Mouse (Mus musculus) hindbrain, embryonic 16.5 days (tissue): Measurements from ENCODE around the gene Kdm4c. TPM values are rescaled to one million over a fixed set of nuclear protein-coding genes. Genes with fewer than 3 reads are reported as not detected.
"Not testable (repeated sequence)": the region's sequence is repeated elsewhere in the genome, so short reads cannot be mapped to it uniquely, and the experiment has no call there.

Experiments used
- ATAC-seq: fragments of 200-750 bp; cut with Nextera tagmentation; 2 replicates; pipeline ENCODE4 v1.8.0; 2017; ENCODE audit warnings: moderate TSS enrichment, moderate library complexity
- H3K27ac ChIP-seq: fragments of 300-500 bp; sonication (generic); 2 replicates; pipeline ENCODE4 v1.5.1; 2014; ENCODE audit warnings: low read depth, mild to moderate bottlenecking, control low read depth, low read length, moderate library complexity
- H3K27me3 ChIP-seq: fragments of 300-500 bp; sonication (generic); replicated peaks from 2 replicates; pipeline ENCODE4 v1.6.1; 2014; ENCODE audit warnings: low read length; ENCODE audit not compliant: control insufficient read depth, insufficient read depth
- H3K36me3 ChIP-seq: fragments of 300-500 bp; sonication (generic); 2 replicates; pipeline ENCODE4 v1.6.1; 2014; ENCODE audit warnings: mild to moderate bottlenecking, low read length, moderate library complexity, mixed read lengths; ENCODE audit not compliant: control insufficient read depth, insufficient read depth
- H3K4me1 ChIP-seq: fragments of 300-500 bp; sonication (generic); 2 replicates; pipeline ENCODE4 v1.6.1; 2014; ENCODE audit warnings: low read depth, low read length; ENCODE audit not compliant: control insufficient read depth, insufficient read depth
- H3K4me2 ChIP-seq: fragments of 300-500 bp; sonication (generic); 2 replicates; pipeline ENCODE4 v1.6.1; 2014; ENCODE audit warnings: mild to moderate bottlenecking, low read length, control low read depth, moderate library complexity
- H3K4me3 ChIP-seq: fragments of 300-500 bp; sonication (generic); 2 replicates; pipeline ENCODE4 v1.5.1; 2014; ENCODE audit warnings: mild to moderate bottlenecking, low read length, control low read depth, moderate library complexity
- H3K9ac ChIP-seq: fragments of 300-500 bp; sonication (generic); 2 replicates; pipeline ENCODE4 v1.6.1; 2014; ENCODE audit warnings: low read depth, mild to moderate bottlenecking, control low read depth, low read length, moderate library complexity
- H3K9me3 ChIP-seq: fragments of 300-500 bp; sonication (generic); 2 replicates; pipeline ENCODE4 v1.6.1; 2014; ENCODE audit warnings: mild to moderate bottlenecking, low read length, moderate library complexity; ENCODE audit not compliant: control insufficient read depth
- WGBS: fragments of 180-500 bp; shearing (Covaris S2); extraction: QIAGEN DNeasy Blood & Tissue Kit; methylation state at CpG from one replicate; pipeline ENCODE4 v1.1.7; 2014; 5-methylcytosine and 5-hydroxymethylcytosine counted together
- polyA plus RNA-seq: library from polyadenylated mRNA; unstranded; fragments of >200 nt; fragmentation: Nextera tagmentation; extraction: Ambion mirVana; gene quantifications from 2 replicates; pipeline ENCODE4 v1.2.1, GENCODE M21; 2015

Kdm4c gene
- polyA plus RNA-seq = 14.8 and 15.1 TPM in 2 replicates

GRCm38 (mm10) chr4:74242176-74242575 lies at the start of gene Kdm4c:
Gene Kdm4c (plus strand): TSS chr4:74242497.
- Histone ChIP-seq H3K4me2 (no peak within 1 kb of the TSS), H3K27me3 (no peaks in the 10 kb centered on the region), H3K4me3 (no peak within 1 kb of the TSS), H3K4me1 (no peaks in the 10 kb centered on the region), H3K9ac (no peak within 1 kb of the TSS), H3K9me3 (no peaks in the 10 kb centered on the region), H3K36me3 (no peaks in the 10 kb centered on the region), H3K27ac (no peak within 1 kb of the TSS)
- 65% methylated on average over 1 of the region's 1 CpGs for WGBS
- no peak for ATAC-seq

- Histone ChIP-seq H3K4me2 (no peak overlapping the region), H3K27ac (no peak overlapping the region)
- ATAC-seq = no peak
Measured at GRCm38 (mm10) chr4:74201281-74201811, 41.0 kb upstream of the Kdm4c start.

GRCm38 (mm10) chr4:74221780-74222179 lies 20.5 kb upstream of the Kdm4c start:
- 78% methylated on average over 1 of the region's 1 CpGs for WGBS
- not testable (repeated sequence) for H3K36me3 ChIP-seq, H3K27me3 ChIP-seq, H3K4me3 ChIP-seq, ATAC-seq, H3K4me2 ChIP-seq, H3K9ac ChIP-seq, H3K27ac ChIP-seq, H3K9me3 ChIP-seq, H3K4me1 ChIP-seq

More at GRCm38 (mm10) chr4:74201281-74201811, 41.0 kb upstream of the Kdm4c start:
- Histone ChIP-seq H3K9me3 (no peaks in the 10 kb centered on the region), H3K9ac (no peak overlapping the region), H3K36me3 (no peaks in the 10 kb centered on the region), H3K4me1 (no peaks in the 10 kb centered on the region), H3K4me3 (no peak overlapping the region), H3K27me3 (no peaks in the 10 kb centered on the region)

GRCm38 (mm10) chr4:74222360-74222759 lies 19.9 kb upstream of the Kdm4c start:
- H3K36me3 ChIP-seq = no peaks in the 10 kb centered on the region
- H3K27ac ChIP-seq = no peak overlapping the region
- no peak overlapping the region for H3K4me3 ChIP-seq
- no peaks in the 10 kb centered on the region for H3K27me3 ChIP-seq
- H3K4me1 ChIP-seq = no peaks in the 10 kb centered on the region
- no peaks in the 10 kb centered on the region for H3K9me3 ChIP-seq
- no peak overlapping the region for H3K9ac ChIP-seq
- H3K4me2 ChIP-seq = no peak overlapping the region
- 42% methylated on average over 3 of the region's 3 CpGs for WGBS
- ATAC-seq = no peak

GRCm38 (mm10) chr4:74224210-74224609 lies 18.1 kb upstream of the Kdm4c start:
- Histone ChIP-seq H3K27ac (no peak overlapping the region), H3K9me3 (no peaks in the 10 kb centered on the region), H3K4me3 (no peak overlapping the region), H3K27me3 (no peaks in the 10 kb centered on the region), H3K36me3 (no peaks in the 10 kb centered on the region), H3K4me2 (no peak overlapping the region), H3K9ac (no peak overlapping the region), H3K4me1 (no peaks in the 10 kb centered on the region)
- 69% methylated on average over 2 of the region's 2 CpGs for WGBS
- ATAC-seq = no peak

- Histone ChIP-seq H3K9ac (no peak overlapping the region), H3K9me3 (no peaks in the 10 kb centered on the region), H3K4me1 (no peaks in the 10 kb centered on the region), H3K4me3 (no peak overlapping the region), H3K36me3 (no peaks in the 10 kb centered on the region), H3K27me3 (no peaks in the 10 kb centered on the region), H3K27ac (no peak overlapping the region), H3K4me2 (no peak overlapping the region)
- peak; percentile 41 for ATAC-seq
- WGBS = 79% methylated on average over 4 of the region's 4 CpGs
Measured at GRCm38 (mm10) chr4:74230994-74231393, 11.3 kb upstream of the Kdm4c start.

- Histone ChIP-seq H3K9me3 (no peaks in the 10 kb centered on the region), H3K27me3 (no peaks in the 10 kb centered on the region), H3K4me2 (no peak overlapping the region), H3K36me3 (no peaks in the 10 kb centered on the region), H3K4me3 (no peak overlapping the region), H3K27ac (no peak overlapping the region), H3K4me1 (no peaks in the 10 kb centered on the region), H3K9ac (no peak overlapping the region)
- ATAC-seq = peak; percentile 62
- 71% methylated on average over 5 of the region's 5 CpGs for WGBS
Measured at GRCm38 (mm10) chr4:74231405-74231804, 10.9 kb upstream of the Kdm4c start.

- 0 out of 2 replicates have a peak, but pooled peaks have one; percentile 46 for ATAC-seq
Measured at GRCm38 (mm10) chr4:74233534-74233933, 8.8 kb upstream of the Kdm4c start.

GRCm38 (mm10) chr4:74251348-74252244 lies 9.3 kb downstream of the Kdm4c start:
- Histone ChIP-seq H3K36me3 (no peaks in the 10 kb centered on the region), H3K27ac (peak overlapping the region; percentile 88), H3K27me3 (no peaks in the 10 kb centered on the region), H3K4me3 (peak overlapping the region; percentile 84), H3K4me1 (peaks cover 6% of the 10 kb centered on the region), H3K9ac (peak overlapping the region; percentile 88), H3K9me3 (no peaks in the 10 kb centered on the region), H3K4me2 (peak overlapping the region; percentile 78)
- ATAC-seq = peak; percentile 98
- WGBS = under 1% methylated on average over 58 of the region's 68 CpGs

More at GRCm38 (mm10) chr4:74233534-74233933, 8.8 kb upstream of the Kdm4c start:
- no peak overlapping the region for H3K4me2 ChIP-seq
- H3K4me1 ChIP-seq = no peaks in the 10 kb centered on the region
- WGBS = 76% methylated on average over 3 of the region's 3 CpGs
- no peak overlapping the region for H3K9ac ChIP-seq
- no peaks in the 10 kb centered on the region for H3K9me3 ChIP-seq
- no peaks in the 10 kb centered on the region for H3K36me3 ChIP-seq
- no peak overlapping the region for H3K4me3 ChIP-seq
- H3K27ac ChIP-seq = no peak overlapping the region
- H3K27me3 ChIP-seq = no peaks in the 10 kb centered on the region
